Mouse (Mus musculus): Measurements from ENCODE around the gene Gm4969.
A peak's percentile ranks its signal among the peaks of the same experiment; 100 is the strongest.

Gm4969 gene

GRCm38 (mm10) chr7:19067935-19068334 lies 50.2 kb downstream of the Gm4969 start:
- no peak for DNase-seq

GRCm38 (mm10) chr7:19067063-19067462 lies 51.1 kb downstream of the Gm4969 start:
- no peak for DNase-seq

GRCm38 (mm10) chr7:19065896-19066295 lies 52.3 kb downstream of the Gm4969 start:
- DNase-seq, result no peak

- no peak for DNase-seq
Observed at GRCm38 (mm10) chr7:19057405-19057804, 60.8 kb downstream of the Gm4969 start.

GRCm38 (mm10) chr7:19055108-19055507 lies 63.1 kb downstream of the Gm4969 start:
- no peak for DNase-seq

GRCm38 (mm10) chr7:19054777-19055076 lies 63.4 kb downstream of the Gm4969 start:
- no peak for DNase-seq

- DNase-seq, result peak; percentile 52
Observed at GRCm38 (mm10) chr7:19054047-19054776, 64.0 kb downstream of the Gm4969 start, which contains the start of gene Rsph6a. Gene Rsph6a, plus strand, starts transcription at chr7:19054690.

- no peak for DNase-seq
Observed at GRCm38 (mm10) chr7:19053136-19053532, 65.0 kb downstream of the Gm4969 start.

GRCm38 (mm10) chr7:19052345-19053135 lies 65.6 kb downstream of the Gm4969 start:
- DNase-seq, result no peak

GRCm38 (mm10) chr7:19051161-19051560 lies 67.0 kb downstream of the Gm4969 start:
- DNase-seq, result no peak

GRCm38 (mm10) chr7:19050172-19050571 lies 68.0 kb downstream of the Gm4969 start:
- no peak for DNase-seq

- no peak for DNase-seq
Observed at GRCm38 (mm10) chr7:19049252-19049651, 68.9 kb downstream of the Gm4969 start.
